Mouse (Mus musculus) CH12F3 (cell line): ENCODE data around the gene Igfbp3.

ENCODE experiments used
- in situ Hi-C: fragments of 300-500 bp; cut with MboI; formaldehyde crosslinking; loops from 2 replicates; pipeline ENCODE4 v1.14.3; 2020; ENCODE audit warnings: low sequenced_read_pairs

The Igfbp3 gene

DNA sequence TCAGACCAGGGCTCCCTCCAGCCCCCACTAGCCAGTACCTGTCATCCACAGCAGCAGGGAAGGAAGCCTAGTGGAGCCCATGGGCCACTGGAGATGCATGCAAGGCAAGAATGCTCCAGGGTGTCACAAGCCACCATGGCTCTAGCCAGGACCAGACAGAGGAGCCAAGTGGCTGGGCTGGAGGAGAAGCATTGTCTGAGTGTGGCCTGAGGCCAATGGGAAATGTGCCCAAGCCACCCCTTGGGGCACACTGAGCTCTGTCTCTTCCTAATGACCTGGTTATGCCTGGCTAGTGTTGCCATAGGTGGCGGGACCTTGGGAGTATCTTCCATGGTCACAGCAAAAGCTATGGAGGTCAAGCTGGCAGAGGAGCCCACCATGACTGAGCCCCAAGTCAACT lies 44.1 kb downstream of the Igfbp3 start:
- in situ Hi-C loops: no loop called here

DNA sequence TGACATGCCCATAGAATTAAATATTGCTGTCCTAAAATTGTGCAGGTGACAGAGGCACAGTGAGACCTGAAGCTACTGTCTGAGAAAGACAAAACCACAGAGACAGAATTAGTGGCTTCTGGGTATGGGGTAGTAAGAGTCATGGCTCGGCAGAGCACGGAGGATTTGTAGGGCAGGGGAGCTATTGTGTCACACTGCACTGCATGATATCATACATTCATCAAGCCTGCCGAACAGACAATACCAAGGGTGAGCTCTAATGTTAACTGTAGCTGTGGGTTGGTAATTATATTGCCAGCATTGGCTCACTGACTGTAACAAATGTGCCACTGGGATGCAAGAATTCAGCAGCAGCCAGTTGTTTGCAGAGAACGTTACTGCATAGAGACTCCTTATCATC lies 49.3 kb downstream of the Igfbp3 start:
- in situ Hi-C loops: no loop called here

DNA sequence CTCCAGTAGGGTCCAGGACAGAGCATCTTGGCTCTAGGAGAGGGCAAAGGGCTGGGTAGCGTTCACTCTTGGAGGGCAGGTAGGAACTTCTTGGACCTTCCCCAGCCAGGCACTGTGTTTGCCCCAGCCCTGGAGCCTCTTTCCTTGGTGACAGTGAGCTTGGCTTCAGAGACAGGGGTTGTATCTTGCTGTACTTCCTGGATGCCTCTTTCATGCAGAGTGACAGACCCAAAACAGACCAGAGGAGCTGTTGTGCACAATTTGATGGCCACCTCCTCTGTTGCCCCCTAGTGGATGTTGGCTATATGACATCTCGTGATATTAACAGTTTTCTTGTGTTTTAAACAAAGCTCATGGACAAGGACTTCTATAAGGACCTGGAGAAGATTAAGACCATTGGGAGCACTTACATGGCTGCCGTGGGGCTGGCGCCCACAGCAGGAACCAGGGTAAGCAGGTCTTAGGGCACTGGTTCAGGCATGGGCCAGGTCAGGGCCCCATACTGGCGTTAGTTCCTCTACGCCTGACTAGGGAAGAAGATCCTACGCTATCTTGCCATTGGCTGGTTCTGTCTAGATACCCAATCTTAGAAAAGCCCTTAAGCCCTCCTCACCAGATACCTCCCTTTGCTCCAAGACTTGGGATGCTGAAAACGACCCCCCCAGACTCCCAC lies 52.1 kb downstream of the Igfbp3 start:
- in situ Hi-C loops: no loop called here

DNA sequence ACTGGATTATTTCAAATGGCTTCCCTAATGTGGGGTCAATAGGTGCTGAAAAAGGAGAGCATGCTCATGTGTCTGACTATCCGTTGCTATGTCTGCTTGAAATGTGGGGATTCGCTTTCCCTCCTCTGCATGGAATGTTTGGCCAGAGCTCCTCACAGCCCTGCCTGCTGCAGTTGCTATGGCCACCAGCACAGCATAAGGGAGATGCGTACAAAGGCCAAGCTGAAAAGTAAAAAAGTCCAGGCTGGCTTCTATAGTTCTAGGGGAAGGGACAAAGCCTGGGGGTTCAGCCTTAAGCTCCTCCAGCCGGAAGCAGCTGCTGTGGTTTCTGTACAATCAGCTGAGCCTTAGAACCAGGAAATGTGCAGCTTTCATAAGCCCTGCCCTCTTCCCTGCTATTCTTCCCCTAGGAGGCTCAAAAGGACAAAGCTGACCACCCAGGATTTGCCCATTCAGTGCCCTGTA lies 53.1 kb downstream of the Igfbp3 start:
- in situ Hi-C loops: no loop called here

DNA sequence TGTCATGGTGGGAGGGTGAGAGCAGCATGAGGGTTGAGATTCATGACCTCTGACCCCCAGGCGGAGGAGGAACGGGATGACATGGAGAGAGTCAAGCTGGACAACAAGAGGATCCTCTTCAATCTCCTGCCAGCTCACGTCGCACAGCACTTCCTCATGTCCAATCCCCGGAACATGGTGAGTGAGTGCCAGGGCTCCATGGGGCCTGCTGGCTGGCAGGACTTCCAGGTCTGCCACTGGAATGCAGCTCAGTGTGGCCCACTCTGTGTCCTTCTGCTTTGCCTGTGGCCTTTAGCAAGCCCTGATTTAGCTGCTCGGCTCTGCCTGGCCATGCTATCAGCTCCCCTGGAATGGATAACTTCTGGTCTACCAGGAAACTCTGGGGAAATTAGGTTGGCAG lies 53.6 kb downstream of the Igfbp3 start:
- in situ Hi-C loops: no loop called here

DNA sequence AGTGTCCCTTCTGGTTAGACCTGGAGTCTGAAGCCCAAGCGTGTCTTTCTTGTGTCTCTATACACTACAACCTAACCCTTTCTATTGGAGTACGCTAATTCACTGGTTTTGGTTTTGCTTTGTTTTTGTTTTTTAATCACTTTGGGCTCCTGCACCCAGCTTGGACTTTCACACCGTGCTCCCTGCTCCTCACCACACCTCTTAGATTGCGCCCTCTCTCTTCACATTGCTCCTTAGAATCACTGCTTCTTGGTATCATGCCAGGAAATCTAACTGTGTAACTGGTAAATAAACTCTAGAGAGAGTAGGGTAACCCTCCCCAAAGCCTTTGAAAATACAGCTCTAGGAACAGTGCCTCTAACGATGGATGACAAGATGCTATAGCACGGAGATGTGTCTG lies 55.5 kb downstream of the Igfbp3 start:
- in situ Hi-C loops: no loop called here

DNA sequence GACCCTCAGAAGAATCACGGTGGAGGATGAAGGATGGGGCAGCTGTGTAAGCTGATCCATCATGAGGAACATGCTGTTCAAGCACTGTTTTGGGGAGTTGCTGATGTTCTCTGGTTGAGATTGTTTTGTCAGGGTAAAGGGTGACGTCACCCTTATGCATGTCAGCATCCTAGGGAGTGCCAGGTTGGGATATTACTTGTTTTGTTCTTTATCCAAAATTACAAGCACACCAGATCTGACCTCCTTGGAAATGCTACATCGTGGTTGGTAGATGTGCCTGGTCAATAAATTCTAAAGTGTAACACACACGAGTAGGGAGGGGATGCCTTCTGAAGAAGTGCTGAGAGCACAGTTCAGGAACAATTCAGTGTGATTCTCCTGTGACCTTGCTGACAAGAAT lies 57.3 kb downstream of the Igfbp3 start:
- in situ Hi-C loops: no loop called here
